Mouse (Mus musculus) kidney, adult 11 months (tissue): ENCODE measurements at regions not wholly inside any gene's neighbourhood (a gene's known extent, or its start where the extent isn't known, plus 50 kb on each side); places are given as distances from the start of the nearest gene placed in this dataset.

Source experiments
- DNase-seq: peaks from one replicate; pipeline ENCODE4 v3.0.0; 2022

DNA sequence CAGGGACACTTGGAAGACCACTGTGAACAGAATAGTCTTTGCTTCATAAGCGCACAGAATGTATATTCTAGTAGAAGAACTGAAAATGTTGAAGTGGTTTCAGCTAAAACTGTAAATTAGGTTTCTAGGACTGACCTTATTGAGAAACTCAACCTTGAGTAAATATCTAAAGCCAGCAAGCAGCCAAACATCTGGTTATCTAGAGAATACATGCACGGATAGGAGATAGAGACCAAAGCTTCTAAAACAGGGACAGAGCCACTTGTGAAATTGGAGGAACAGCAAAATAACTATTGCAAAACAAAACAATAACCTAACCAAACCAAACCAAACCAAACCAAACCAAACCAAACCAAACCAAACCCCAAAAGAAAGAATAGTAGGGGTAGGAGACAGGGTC lies 855.7 kb downstream of the Adgrl2 start:
- no peak for DNase-seq

DNA sequence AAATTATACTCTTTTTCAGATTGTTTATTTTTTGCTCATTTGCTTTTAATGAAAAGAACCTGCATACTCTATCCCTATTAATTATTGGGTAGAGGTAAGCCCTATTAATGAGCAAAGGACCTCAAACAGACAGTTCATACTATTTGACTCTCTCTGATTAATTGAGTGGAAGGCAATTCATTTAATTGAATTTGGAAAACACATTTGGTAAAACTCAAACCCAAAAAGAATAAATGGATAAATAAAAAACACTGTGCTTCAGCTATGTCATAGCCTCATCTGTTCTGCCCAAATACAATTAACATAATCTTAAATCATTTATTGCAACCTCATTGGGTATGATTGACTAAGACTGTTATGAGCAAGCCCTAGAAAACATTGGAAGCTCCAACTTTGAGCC lies 874.8 kb downstream of the Adgrl2 start:
- DNase-seq: no peak

GRCm38 (mm10) chr3:148112204-148112603 lies 878.2 kb downstream of the Adgrl2 start:
- no peak for DNase-seq

DNA sequence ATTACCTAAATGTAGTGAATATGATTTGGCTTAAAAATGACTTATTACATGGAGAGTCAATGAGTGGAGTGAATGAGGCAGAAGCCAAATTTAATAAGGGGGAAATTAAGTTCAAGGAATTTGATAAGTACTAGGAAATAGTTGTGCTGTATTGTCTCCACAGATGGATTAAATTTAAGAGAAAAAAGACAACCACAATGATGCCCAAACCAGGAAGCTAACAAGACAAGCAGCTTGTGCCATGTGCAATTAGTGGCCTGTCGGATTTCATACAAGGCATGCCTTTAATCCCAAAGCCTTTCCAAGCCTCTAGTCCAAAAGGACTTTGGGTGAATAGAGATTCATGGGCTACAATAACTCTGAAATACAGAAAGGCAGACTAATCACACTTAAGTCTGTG lies 883.3 kb downstream of the Adgrl2 start:
- no peak for DNase-seq

DNA sequence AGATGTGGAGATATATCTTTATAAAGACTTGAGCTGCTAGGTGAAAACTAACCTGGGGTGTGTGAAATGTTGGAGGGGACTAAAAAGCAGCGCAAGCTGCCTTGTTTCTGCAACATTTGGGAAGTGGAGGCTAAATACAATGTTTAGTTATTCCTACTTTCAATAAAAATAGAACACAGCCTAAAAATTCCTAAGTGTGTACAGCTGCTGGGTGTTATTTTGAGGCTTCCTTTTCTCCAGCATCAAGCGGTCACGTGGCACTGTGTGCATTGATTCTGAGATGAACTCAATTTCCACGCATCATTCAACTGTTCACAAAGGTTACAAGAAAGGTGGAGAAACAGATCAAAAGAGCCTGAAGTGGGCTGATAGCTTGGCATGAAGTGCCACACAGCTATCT lies 896.4 kb downstream of the Adgrl2 start:
- no peak for DNase-seq

DNA sequence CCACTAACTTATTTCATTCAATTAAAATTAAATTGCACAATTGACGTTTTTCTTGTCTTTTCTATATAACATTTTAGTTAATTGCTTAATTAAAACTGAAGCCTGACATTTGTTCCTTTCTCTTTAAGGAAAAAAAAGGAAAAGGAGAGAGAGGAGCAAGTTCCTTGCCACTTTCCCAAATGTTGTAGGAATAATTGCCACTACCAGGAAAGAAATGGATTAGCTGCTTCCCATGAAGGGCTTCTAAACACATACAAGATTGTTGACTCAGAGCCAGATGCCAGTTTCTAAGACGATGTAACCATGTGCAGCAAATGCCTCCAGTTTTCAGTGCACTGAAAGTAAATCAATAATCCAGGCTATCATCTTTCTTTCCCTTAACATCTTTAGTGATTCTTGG lies 914.5 kb downstream of the Adgrl2 start:
- DNase-seq: no peak

DNA sequence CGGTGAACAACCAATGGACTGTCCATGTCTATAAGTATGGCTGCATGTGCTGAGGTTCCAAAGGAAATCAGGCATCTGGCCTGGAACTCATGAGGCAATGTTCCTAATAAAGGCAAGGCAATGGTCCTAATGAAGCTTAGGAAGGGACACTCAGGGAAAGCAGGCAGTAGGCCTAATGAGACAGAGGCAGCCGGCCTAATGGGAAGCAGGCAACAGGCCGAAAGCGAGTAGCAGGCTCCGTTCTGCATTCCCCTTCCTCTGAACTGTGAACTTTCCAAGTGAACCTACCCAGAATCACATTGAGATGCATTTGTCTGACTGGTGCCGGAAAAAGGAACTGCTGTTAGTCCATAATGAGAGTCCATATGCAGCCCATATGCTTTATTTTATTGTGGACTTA lies 923.7 kb downstream of the Adgrl2 start:
- no peak for DNase-seq

GRCm38 (mm10) chr3:148056074-148056473 lies 934.3 kb downstream of the Adgrl2 start:
- DNase-seq: no peak

GRCm38 (mm10) chr3:148052516-148052915 lies 937.8 kb downstream of the Adgrl2 start:
- no peak for DNase-seq

DNA sequence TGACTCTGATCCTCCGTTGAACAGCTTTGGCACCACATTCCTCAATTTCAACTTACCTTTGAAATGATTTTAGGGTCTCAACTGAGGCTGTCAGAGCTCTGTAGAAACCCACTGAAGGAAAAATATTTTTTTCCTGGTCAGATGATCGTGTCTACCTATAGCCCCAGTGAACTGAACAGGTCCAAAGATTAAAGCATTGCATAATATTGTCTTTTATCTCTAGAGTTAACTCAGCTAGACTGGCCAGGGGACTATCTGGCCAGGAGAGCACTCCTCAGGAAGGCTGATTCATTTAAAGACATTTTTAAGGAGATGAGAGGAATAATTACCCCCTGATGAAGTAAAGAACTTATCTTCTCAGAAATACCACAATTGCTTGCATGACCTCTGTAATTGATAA lies 942.1 kb downstream of the Adgrl2 start:
- DNase-seq: no peak

- DNase-seq: no peak
Measured at GRCm38 (mm10) chr3:148032532-148032931, 957.8 kb downstream of the Adgrl2 start.

DNA sequence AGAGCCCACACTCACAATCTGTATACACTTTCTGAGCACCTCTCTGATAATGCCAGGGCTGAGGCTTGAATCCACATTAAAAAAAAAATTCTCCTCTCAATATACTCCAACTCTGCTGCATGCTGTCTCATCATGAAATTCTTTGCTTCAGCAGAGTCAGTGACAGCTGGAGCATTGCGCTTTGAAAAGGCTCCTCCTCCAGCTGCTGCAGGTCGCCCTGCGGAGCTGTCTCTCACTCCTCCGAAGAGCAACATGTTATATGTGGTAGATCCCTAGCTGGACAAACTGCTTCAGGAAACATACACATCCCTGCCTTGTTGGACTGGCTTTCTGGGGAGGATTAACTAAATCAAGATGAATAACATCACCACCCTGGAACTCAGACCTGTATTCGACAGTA lies 984.5 kb downstream of the Adgrl2 start:
- DNase-seq: no peak

DNA sequence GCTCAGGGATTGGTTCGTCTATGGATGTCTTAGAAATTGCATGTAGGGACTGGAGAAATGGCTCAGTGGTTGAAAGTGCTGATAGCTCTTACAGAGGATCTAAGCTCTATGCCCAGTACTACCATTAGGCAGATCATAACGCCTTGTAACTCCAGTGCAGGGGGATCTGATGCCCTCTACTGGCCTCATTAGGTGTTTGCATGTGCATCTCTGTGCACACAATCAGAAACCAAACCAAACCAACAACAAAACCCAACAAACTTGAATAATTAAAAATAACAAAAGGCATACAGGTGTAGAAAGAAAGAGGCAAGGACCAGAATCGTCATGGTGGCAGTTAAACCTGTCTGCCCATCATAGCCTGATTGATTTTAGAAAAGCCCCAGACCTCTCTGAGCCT lies 986.3 kb downstream of the Adgrl2 start:
- no peak for DNase-seq

DNA sequence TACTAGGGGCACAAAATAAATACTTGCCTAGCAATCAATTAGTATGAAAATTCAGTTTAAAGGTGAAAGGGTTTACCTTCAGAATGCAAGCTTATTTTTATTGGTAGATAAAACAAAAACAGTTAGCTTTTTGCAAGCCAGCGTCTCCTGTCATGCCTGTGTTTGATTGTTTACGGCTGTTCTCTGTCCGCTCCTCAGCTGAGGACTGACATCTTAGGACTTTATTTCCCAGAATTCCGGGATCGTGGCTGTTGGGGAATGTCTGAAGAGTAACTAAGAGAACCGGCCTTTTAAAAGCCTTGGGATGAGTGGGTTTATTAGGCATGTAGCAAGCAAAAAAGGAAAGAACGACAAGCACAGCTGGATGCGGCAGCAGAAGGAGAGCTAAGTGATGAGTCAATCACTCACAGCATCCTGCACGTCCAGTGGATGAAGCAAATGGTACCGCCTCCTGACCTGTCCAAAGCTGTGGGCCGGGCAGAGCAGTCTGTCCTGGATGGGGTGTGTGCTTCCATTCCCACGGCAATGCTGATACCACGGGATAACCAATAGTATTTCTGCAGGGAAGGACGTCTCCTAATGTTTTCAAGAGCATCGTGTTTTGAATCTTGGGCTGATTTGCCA lies 990.9 kb downstream of the Adgrl2 start:
- no peak for DNase-seq

- DNase-seq: no peak
Measured at GRCm38 (mm10) chr3:147991738-147992137, 998.6 kb downstream of the Adgrl2 start.

DNA sequence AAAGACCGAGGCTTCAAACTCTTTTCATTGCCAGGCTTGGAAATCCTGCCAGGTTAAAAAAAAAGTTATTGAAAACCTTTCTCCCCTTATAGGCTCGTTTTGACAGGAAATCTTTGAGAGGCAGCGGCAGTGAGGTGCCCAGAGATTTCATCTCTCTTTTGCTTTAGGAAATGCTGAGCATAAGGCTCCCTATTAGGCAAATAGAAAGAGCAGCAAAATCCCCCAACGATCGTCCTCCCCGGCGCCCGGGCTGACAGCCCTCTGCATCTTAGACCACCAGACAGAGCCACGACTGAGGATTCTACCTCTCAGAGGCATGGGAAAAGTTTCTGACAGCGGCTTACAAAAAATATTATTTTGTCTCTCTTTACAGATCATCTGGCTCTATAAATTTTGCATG lies 999.5 kb downstream of the Adgrl2 start:
- no peak for DNase-seq

- DNase-seq: no peak
Measured at GRCm38 (mm10) chr3:147982831-147983230, 1007.5 kb downstream of the Adgrl2 start.

GRCm38 (mm10) chr3:147981621-147982020 lies 1008.7 kb downstream of the Adgrl2 start:
- no peak for DNase-seq

DNA sequence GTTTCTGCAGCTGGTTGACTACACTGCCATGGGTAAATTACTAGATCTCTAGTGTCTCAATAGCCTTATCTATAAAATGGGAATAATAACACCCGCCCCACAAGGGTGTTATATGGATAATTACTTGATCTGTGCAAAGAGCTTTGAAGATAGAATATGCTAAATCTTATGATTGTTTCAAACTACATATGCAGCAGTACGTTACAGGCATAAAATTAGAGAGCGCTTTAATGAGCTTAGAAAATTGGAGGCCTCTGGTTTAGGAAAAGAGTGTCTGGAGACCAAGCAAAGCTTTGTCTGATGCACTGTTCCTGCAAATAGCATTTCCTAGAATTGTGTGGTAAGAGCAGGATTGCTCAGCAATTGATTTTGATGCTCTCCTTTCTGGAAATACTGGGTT lies 1013.8 kb downstream of the Adgrl2 start:
- DNase-seq: no peak

DNA sequence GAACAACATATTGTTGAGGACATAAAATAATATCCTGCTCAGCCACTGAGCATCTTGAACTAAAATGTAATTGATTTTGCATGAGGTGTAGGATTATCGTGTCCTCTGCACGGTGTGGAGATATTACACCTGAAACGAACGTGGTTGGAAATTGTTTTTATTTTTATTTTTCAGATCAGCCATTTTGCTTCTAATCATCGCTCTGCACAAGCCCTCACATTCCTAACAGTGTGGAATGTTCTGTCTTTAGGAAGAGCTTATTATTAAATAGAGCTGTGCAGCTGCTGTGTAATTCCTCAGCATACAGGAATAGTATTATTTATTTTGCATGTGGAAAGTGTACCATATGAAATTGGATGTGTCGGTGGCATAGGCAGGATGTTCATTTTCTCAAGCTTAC lies 1014.3 kb downstream of the Adgrl2 start:
- DNase-seq: no peak

GRCm38 (mm10) chr3:147975500-147975899 lies 1014.9 kb downstream of the Adgrl2 start:
- no peak for DNase-seq

DNA sequence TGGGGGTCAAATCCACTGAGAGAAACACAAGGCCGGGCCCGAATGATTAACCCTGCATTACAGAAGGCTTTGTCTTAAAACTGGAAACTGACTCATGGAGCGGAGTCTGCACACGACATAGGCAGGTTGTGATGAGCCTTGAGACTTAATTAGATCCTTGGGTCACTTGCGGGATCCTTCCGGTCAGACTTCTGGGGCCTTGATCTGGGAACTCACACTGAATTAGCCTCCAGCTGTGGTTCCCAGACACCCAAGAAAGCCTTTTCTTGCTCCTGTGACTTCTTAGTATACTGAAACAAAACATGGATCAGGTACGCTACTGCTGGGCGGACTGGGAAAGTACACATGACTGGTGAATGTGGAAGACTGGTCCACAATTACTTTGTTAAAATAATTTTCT lies 1015.8 kb downstream of the Adgrl2 start:
- no peak for DNase-seq

GRCm38 (mm10) chr3:147968271-147968670 lies 1022.1 kb downstream of the Adgrl2 start:
- no peak for DNase-seq

DNA sequence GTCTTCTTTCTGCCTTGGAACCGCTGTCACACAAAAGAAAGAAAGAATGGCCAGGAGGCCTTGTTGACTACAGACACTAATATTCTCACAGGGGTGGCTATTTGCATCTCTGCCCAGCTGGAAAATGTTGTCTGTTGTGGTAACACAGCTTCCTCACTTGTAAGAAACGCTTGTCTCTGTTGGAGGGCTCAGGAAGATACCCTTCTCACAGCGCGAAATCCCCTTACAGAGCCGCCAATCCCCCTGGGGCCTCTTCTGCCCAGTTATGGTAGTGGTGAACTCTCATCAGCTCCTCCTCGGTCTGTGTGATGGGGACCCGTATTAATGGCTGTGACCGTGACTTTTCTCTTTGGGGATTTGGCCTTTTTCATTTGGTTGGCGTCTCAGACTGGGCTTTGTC lies 1022.5 kb downstream of the Adgrl2 start:
- DNase-seq: no peak

DNA sequence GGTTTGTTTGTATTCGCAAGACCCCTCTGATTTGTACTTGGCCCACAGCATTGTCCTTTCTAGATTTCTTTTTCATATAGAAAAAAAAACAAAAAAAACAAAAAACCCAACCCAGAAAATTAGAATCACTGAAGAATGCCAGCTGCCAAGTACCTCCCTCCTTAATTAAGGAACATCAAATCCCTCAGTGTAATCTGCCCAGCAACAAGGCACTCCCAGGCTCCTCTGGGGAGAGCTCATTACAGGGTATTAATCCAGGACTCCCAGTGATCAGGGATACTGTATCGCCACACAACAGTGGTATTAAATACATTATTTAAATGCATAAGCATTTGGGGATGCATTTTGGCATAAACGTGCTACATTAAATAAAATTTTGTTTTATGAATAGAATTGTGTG lies 1023.1 kb downstream of the Adgrl2 start:
- DNase-seq: no peak

DNA sequence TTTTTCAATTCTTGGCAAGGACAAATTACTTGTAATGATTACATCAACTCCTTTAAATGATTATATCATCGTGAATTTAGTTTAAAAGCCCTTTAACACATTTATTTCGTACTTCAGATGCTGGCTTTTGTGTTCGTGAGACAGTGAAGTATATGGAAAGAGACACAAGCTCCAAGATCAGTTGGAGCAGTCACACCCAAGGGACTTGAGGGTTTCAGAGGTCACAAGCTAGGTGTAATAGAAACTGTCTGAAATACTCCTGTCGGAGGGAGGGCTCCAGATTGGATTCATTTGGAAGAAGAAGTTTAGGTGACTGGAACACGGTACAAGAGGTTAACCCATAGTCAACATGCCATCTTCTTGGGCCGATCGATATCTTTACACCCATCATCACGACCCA lies 1023.5 kb downstream of the Adgrl2 start:
- no peak for DNase-seq
